Mouse (Mus musculus) midbrain, embryonic 15.5 days (tissue): ENCODE results near the gene Olfr835. TPM values are rescaled to one million over a fixed set of nuclear protein-coding genes. Genes with fewer than 3 reads are reported as not detected.

Experiments
- ATAC-seq: fragments of 200-750 bp; cut with Nextera tagmentation; replicated peaks from 2 replicates; pipeline ENCODE4 v1.8.0; 2017; ENCODE audit warnings: moderate TSS enrichment
- H3K27ac ChIP-seq: fragments of 300-500 bp; sonication (generic); 2 replicates; pipeline ENCODE4 v1.5.1; 2015; ENCODE audit warnings: mild to moderate bottlenecking, inconsistent platforms
- H3K27me3 ChIP-seq: fragments of 300-500 bp; sonication (generic); replicated peaks from 2 replicates; pipeline ENCODE4 v1.6.1; 2015; ENCODE audit warnings: inconsistent platforms
- H3K36me3 ChIP-seq: fragments of 300-500 bp; sonication (generic); replicated peaks from 2 replicates; pipeline ENCODE4 v1.6.1; 2015; ENCODE audit warnings: inconsistent platforms
- H3K4me1 ChIP-seq: fragments of 300-500 bp; sonication (generic); 2 replicates; pipeline ENCODE4 v1.6.1; 2015; ENCODE audit warnings: inconsistent platforms
- H3K4me2 ChIP-seq: fragments of 300-500 bp; sonication (generic); 2 replicates; pipeline ENCODE4 v1.6.1; 2015; ENCODE audit warnings: inconsistent platforms, mild to moderate bottlenecking, moderate library complexity
- H3K4me3 ChIP-seq: fragments of 300-500 bp; sonication (generic); 2 replicates; pipeline ENCODE4 v1.5.1; 2015; ENCODE audit warnings: mild to moderate bottlenecking, inconsistent platforms
- H3K9ac ChIP-seq: fragments of 300-500 bp; sonication (generic); 2 replicates; pipeline ENCODE4 v1.6.1; 2015; ENCODE audit warnings: mild to moderate bottlenecking, inconsistent platforms
- H3K9me3 ChIP-seq: fragments of 300-500 bp; sonication (generic); 2 replicates; pipeline ENCODE4 v1.6.1; 2016; ENCODE audit warnings: inconsistent platforms
- WGBS: fragments of 180-500 bp; shearing (Covaris S2); methylation state at CpG from one replicate; pipeline ENCODE4 v1.1.7; 2015; ENCODE audit warnings: mixed read lengths; 5-methylcytosine and 5-hydroxymethylcytosine counted together
- polyA plus RNA-seq: library from polyadenylated mRNA; unstranded; fragments of >200 nt; fragmentation: Nextera tagmentation; extraction: Ambion mirVana; gene quantifications from 2 replicates; pipeline ENCODE4 v1.2.1, GENCODE M21; 2015

Gene Olfr835
- not detected in 2 replicates for polyA plus RNA-seq

GRCm38 (mm10) chr9:19032435-19032834 is at the start of gene Olfr835:
Gene Olfr835 (plus strand): TSS chr9:19032735.
- no peak within 1 kb of the TSS for H3K27ac ChIP-seq
- no peaks in the 10 kb centered on the region for H3K4me1 ChIP-seq
- ATAC-seq, result no peak
- no peaks in the 10 kb centered on the region for H3K9me3 ChIP-seq
- no peaks in the 10 kb centered on the region for H3K27me3 ChIP-seq
- no peak within 1 kb of the TSS for H3K9ac ChIP-seq
- H3K4me2 ChIP-seq, result no peak within 1 kb of the TSS
- H3K36me3 ChIP-seq, result no peaks in the 10 kb centered on the region
- no peak within 1 kb of the TSS for H3K4me3 ChIP-seq
- 52% methylated on average over 1 of the region's 1 CpGs for WGBS

- Histone ChIP-seq H3K27me3 (no peaks in the 10 kb centered on the region), H3K9me3 (no peaks in the 10 kb centered on the region), H3K27ac (no peak within 1 kb of the TSS), H3K4me2 (no peak within 1 kb of the TSS), H3K4me1 (no peaks in the 10 kb centered on the region), H3K4me3 (no peak within 1 kb of the TSS), H3K9ac (no peak within 1 kb of the TSS), H3K36me3 (no peaks in the 10 kb centered on the region)
- WGBS, result 83% methylated on average over 3 of the region's 3 CpGs
- no peak for ATAC-seq
Measured at GRCm38 (mm10) chr9:18987690-18988089, 44.8 kb upstream of the Olfr835 start, which contains the start of gene Olfr834. Gene Olfr834 (plus strand): TSS chr9:18987990.

- no peaks in the 10 kb centered on the region for H3K27me3 ChIP-seq
- H3K27ac ChIP-seq, result no peak overlapping the region
- H3K4me2 ChIP-seq, result no peak overlapping the region
- no peaks in the 10 kb centered on the region for H3K36me3 ChIP-seq
- no peak for ATAC-seq
- 0 out of 2 replicates have a peak, but pooled peaks cover 4% of the 10 kb centered on the region for H3K9me3 ChIP-seq
- H3K4me3 ChIP-seq, result no peak overlapping the region
- WGBS, result 28% methylated on average over 3 of the region's 3 CpGs
- no peaks in the 10 kb centered on the region for H3K4me1 ChIP-seq
- H3K9ac ChIP-seq, result no peak overlapping the region
Measured at GRCm38 (mm10) chr9:19084986-19085385, 52.5 kb downstream of the Olfr835 start.

Other genes with a start within 250 kb of the Olfr835 start
- not detected in 2 replicates for gene Olfr828, start 213.2 kb upstream of the Olfr835 start, polyA plus RNA-seq
- gene Olfr829, start 177.8 kb upstream of the Olfr835 start, polyA plus RNA-seq, result not detected in 2 replicates
- not detected in 2 replicates for gene Olfr830, start 158.0 kb upstream of the Olfr835 start, polyA plus RNA-seq
- gene Olfr832, start 95.6 kb upstream of the Olfr835 start, polyA plus RNA-seq, result not detected in 2 replicates
- not detected in 2 replicates for gene Olfr834, start 44.7 kb upstream of the Olfr835 start, polyA plus RNA-seq
- not detected in 2 replicates for gene Olfr836, start 87.6 kb downstream of the Olfr835 start, polyA plus RNA-seq
- gene Olfr837, start 103.6 kb downstream of the Olfr835 start, polyA plus RNA-seq, result not detected in 2 replicates
- not detected in 2 replicates for gene Olfr839-ps1, start 144.6 kb downstream of the Olfr835 start, polyA plus RNA-seq
- not detected in 2 replicates for gene Olfr843, start 219.3 kb downstream of the Olfr835 start, polyA plus RNA-seq